In genomic region chr9:15238297-15238990, GRCm38 (mm10) we compare ENCODE assay signal across 8 mouse cellular contexts. TPM values are rescaled to one million over a fixed set of nuclear protein-coding genes. Genes with fewer than 3 reads are reported as not detected.
DNase-seq lines count a peak whose midpoint lies in the region; ATAC-seq and TF ChIP-seq lines count a peak whose summit lies in the region.

No protein-coding gene starts in this region.

- WGBS in heart, embryonic 13.5 days = 61% methylated on average over 16 of the region's 16 CpGs
- WGBS in liver, embryonic 14.5 days (ENCODE audit: insufficient replicate concordance) = 66% methylated on average over 16 of the region's 16 CpGs

- peak overlapping the region; percentile 91 for H3K4me2 ChIP-seq in heart, embryonic 13.5 days
- peak overlapping the region; percentile 61 for H3K4me2 ChIP-seq in liver, embryonic 14.5 days (ENCODE audit: low read depth)

- H3K9ac ChIP-seq in heart, embryonic 13.5 days = peak overlapping the region; percentile 84
- H3K9ac ChIP-seq in liver, embryonic 14.5 days (replicated peaks) = no peak overlapping the region

- TF ChIP-seq EP300 in liver, embryonic 14.5 days (IDR thresholded peaks at IDR 0.05; ENCODE audit: low read depth) = no peak

- H3K9me3 ChIP-seq in heart, embryonic 13.5 days = no peaks in the 10 kb centered on the region
- no peaks in the 10 kb centered on the region for H3K9me3 ChIP-seq in liver, embryonic 14.5 days (ENCODE audit: control insufficient read depth, low read length)

- H3K27me3 ChIP-seq in heart, embryonic 13.5 days (replicated peaks) = 0 out of 2 replicates have a peak, but pooled peaks cover 3% of the 10 kb centered on the region
- H3K27me3 ChIP-seq in liver, embryonic 14.5 days (ENCODE audit: control insufficient read depth, insufficient read depth, low read length) = no peaks in the 10 kb centered on the region; the same call in none of the 2 replicates

- H3K36me3 ChIP-seq in heart, embryonic 13.5 days = no peaks in the 10 kb centered on the region
- H3K36me3 ChIP-seq in liver, embryonic 14.5 days (replicated peaks; ENCODE audit: control insufficient read depth, insufficient read depth, low read depth) = no peaks in the 10 kb centered on the region

- H3K4me1 ChIP-seq in heart, embryonic 13.5 days = peaks cover 24% of the 10 kb centered on the region
- peaks cover 0 to 2% of the 10 kb centered on the region in 2 experiments; a peak in 1 of 4 replicates for H3K4me1 ChIP-seq in liver, embryonic 14.5 days (replicated peaks; ENCODE audit: control insufficient read depth in 2 of 2, insufficient read depth in 2 of 2, low read length in 1 of 2)

- peak overlapping the region; percentile 58 for H3K4me3 ChIP-seq in heart, embryonic 13.5 days
- H3K4me3 ChIP-seq in liver, embryonic 14.5 days (ENCODE audit: insufficient read depth in 1 of 2, low read depth in 2 of 2, low read length in 2 of 2) = peak overlapping the region; percentile 33 to 37; a peak in 1 of 4 replicates

- H3K27ac ChIP-seq in heart, embryonic 13.5 days (replicated peaks) = peak overlapping the region; percentile 60
- H3K27ac ChIP-seq in liver, embryonic 14.5 days = no peak overlapping the region

- ATAC-seq in heart, embryonic 13.5 days (ENCODE audit: extremely low read depth, insufficient number of reproducible peaks, low FRiP score, low TSS enrichment) = no peak
- no peak for ATAC-seq in liver, embryonic 14.5 days (ENCODE audit: insufficient read depth)
- ATAC-seq in activated CD4-positive, CD25-positive, alpha-beta regulatory T cell, adult 4 months = no peak

- no peak for TF ChIP-seq CTCF in liver, embryonic 14.5 days (IDR thresholded peaks at IDR 0.05; ENCODE audit: low read depth)

- DNase-seq in urinary bladder, postnatal 25 days (ENCODE audit: low spot score) = peak; percentile 9
- DNase-seq in urinary bladder, adult 18-20 months (ENCODE audit: low spot score in 2 of 2) = no peak
- DNase-seq in liver, embryonic 14.5 days (ENCODE audit: low read depth in 3 of 3, low spot score in 3 of 3) = no peak
- no peak for DNase-seq in frontal cortex, adult 2 months (ENCODE audit: extremely low spot score in 1 of 2, low spot score in 1 of 2)
- DNase-seq in natural killer cell, adult 2 months (ENCODE audit: low spot score in 2 of 2) = no peak
- DNase-seq in adrenal gland, adult 8-10 months = no peak

RNA-seq across cellular contexts. Expression of gene Vstm5, which starts 0.4 kb away (rescaled TPM):
- polyA plus RNA-seq in heart, embryonic 13.5 days (2015; fragmentation: Nextera tagmentation; extraction: Ambion mirVana) = 2.6 TPM in 2 replicates
- polyA plus RNA-seq in liver, embryonic 14.5 days (2012; rRNA removed) = 0.22 and 0.27 TPM in 2 replicates
- 0.06 and 0.29 TPM in 2 replicates for polyA plus RNA-seq in liver, embryonic 14.5 days (2014; fragmentation: Nextera tagmentation; extraction: Ambion mirVana)
- 15.4 and 18.4 TPM in 2 replicates for polyA plus RNA-seq in frontal cortex, adult 2 months (2012; rRNA removed)
- total RNA-seq in adrenal gland, adult 8-10 months (2022) = 1 to 10 TPM in 2 of 4 experiments, under 1 TPM in 2; 0.67 to 1.3 (median 1.1) TPM
- not detected for polyA plus RNA-seq in activated CD4-positive, CD25-positive, alpha-beta regulatory T cell, adult 4 months (2017; shearing (Covaris generic))

RNA-seq across cellular contexts. Expression of gene Med17, which starts 41.3 kb away (rescaled TPM):
- 20.6 and 21.1 TPM in 2 replicates for polyA plus RNA-seq in heart, embryonic 13.5 days (2015; fragmentation: Nextera tagmentation; extraction: Ambion mirVana)
- 9.6 and 15.0 TPM in 2 replicates for polyA plus RNA-seq in liver, embryonic 14.5 days (2012; rRNA removed)
- 15.8 and 17.2 TPM in 2 replicates for polyA plus RNA-seq in liver, embryonic 14.5 days (2014; fragmentation: Nextera tagmentation; extraction: Ambion mirVana)
- polyA plus RNA-seq in frontal cortex, adult 2 months (2012; rRNA removed) = 44.0 and 48.7 TPM in 2 replicates
- total RNA-seq in adrenal gland, adult 8-10 months (2022) = 10 to 100 TPM; 45.0 to 56.4 (median 49.6) TPM
- 10 to 100 TPM; 23.7 to 33.2 TPM for polyA plus RNA-seq in activated CD4-positive, CD25-positive, alpha-beta regulatory T cell, adult 4 months (2017; shearing (Covaris generic))
